Mouse (Mus musculus): ENCODE results near the gene E330034G19Rik.
"Not testable (repeated sequence)": the region's sequence is repeated elsewhere in the genome, so short reads cannot be mapped to it uniquely, and the experiment has no call there.

Gene E330034G19Rik

DNA sequence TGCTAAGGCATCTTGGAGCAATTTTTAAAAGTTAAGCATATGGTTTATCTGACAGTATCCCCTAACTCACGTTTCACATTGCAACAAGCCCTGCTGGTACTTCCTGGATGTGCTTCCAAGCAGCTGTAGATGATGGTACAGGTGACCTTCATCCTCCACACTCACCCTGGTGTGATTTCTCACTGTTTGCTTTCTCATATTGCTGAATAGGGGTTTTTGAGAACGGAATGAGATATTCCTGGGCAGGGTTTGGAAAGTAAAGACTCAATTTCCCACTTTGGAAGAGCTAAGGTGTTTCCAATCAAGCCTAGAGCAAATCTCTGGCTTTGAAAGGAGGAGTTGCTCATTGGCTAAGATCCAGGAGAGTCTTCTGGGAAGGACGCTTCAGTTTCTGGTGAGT, at the start of gene E330034G19Rik:
Gene E330034G19Rik, plus strand, starts transcription at position 301 of the 400 bp plus-strand sequence.
- DNase-seq (ENCODE audit: low spot score in 2 of 2) = no peak

DNA sequence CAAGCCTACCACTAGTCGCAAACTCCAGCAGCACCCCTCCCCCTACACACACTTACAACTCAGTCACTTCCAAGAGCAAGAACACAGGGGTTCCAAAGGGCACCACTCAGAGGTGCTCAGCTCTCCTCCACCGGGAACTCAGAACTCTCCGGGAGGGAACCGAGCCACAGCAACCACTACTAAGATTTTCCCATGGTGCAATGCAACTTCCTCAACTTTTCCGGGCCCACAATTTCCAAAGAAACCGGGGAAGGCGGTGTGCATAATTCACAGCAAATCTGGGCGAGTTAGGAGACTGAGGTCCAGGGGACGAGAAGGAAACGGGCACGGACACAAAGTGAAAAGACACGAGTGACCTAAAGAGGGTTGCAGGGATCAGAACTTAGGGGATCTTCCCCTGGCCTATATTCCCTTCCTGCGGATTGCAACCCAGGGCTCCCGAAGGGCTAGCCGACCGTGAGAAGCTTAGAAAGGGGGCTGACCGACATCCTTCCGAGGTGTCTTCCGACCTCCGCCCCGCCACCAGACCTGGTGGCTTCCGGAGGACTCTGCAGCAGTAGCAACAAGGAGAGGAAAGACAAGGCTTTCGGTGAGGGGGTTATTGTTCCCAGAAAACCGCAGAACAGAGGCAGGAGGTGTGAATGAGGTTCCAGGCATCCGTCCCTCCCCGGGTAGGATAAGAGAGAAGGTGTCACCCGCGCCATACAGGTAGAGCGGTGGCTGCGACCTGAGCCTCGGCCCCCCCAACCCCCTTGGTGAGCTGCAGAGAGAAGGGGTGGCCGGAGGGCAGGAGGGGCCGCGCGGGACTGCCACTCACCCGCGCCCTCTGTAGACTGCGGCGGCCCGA, 48.5 kb upstream of the E330034G19Rik start:
- DNase-seq (ENCODE audit: low spot score in 2 of 2) = no peak

DNA sequence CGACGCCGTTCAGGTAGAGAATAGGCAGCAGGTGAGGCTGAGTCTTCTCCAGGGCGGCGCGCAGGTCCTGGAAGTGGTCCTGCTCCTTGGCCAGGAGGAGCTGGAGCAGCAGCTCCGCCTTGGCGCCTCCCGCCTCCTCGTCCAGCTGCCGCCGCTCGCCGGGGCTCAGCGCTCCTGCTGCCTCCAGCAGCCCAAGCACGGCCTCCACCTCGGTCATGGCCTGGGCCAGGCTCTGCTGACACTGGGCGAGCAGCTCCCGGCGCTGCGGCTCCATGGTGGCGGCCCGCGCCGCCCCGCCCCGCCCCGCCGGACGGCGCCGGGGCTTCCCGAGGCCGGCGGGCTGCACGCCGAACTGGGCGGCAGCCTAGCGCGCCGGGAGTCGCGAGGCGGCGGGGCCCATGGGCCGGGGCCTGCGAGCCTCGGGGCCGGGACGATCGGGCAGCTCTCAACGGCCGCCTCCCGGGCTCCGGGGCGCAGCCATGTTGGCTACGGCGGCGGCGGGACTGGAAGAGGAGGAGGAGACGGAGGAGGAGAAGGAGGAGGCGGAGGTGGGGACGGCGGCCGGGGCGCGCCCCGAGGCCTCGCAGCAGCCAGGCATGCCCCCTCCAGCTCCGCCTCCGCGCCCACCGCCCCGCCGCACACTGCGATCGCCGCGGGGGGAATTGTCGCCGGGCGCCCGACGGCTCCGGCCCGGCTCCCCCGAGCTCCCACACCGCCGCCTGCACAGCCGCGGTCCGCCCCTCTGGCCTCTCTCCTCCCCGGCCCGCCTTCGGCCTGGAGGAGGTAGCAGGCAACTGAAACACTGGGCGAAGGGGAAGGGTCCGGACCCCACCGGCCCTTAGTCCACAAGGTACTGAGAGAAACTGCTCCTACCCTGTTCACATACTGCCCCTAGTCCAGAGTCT, 47.6 kb upstream of the E330034G19Rik start, which contains the start of gene Dlg5:
Gene Dlg5, minus strand, starts transcription at position 744 of the 905 bp plus-strand sequence.
- peak; percentile 65 to 72 for DNase-seq (ENCODE audit: low spot score in 2 of 2)

DNA sequence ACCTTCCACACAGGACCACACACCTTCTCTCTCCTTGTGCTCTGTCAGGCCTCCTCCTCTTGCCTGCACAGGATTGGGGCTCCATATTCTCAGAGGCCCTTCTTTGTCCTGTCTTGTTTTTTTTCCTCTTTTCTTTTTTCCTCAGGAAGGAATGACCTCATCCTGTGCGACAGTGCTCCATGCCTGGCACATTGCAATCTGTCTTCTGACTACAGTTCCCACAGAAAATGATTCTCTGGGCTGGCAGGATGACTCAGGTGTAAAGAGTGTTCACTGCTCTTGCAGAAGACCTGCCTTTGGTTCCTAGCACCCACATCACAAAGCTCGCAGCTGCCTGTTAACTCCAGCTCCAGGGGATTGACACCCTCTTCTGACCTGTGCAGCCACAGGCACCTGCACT, 43.1 kb upstream of the E330034G19Rik start:
- DNase-seq (ENCODE audit: low spot score in 2 of 2) = no peak

DNA sequence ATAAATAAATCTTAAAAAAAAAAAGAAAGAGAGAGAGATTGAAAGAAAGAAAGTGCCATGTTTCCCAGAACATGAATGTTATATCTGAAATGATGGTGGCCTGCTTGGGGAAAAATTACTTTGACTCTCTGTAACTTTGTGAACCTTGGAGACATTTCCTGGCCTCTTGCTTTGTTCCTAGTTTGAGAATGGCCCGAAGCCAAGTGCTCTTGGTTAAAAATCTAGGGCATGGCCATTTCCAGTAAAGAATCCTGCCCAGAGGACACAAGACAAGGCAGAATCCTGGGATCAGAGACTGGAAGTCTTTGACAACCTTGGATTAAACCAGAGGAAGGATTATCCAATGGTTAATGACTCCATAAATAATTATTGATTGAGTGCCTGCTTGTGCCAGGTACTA, 41.7 kb upstream of the E330034G19Rik start:
- DNase-seq (ENCODE audit: low spot score in 2 of 2) = no peak

DNA sequence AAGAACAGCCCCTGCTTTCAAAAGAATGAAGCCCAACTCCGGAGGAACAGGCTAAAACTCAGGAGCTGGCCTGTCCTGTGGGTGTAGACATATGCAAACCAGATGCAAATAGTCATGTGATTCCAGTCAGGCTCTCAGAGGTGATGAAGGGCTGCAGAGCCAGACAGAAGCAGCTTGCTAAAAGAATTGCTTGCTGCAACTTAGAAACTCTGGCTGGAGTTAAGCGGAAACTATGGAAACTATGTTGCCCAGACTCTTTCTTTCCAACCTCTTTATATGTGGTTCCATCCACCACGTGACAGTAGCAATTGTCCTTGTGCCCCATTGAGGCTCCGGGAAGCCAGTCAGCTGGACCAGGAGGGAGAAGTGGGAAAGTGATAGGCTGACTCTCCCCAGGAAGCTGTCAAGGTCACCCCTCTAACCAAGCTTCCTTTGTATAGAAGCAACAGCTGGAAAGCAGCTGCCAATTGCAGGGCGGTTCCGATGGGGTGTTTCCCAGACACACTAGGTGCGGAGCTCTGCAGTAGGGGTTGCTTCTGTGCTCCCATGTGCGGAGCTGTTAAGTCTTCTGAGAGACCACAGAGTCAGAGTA, 39.3 kb upstream of the E330034G19Rik start:
- DNase-seq (ENCODE audit: low spot score in 2 of 2) = peak in 1 of 2 experiments; percentile 57

DNA sequence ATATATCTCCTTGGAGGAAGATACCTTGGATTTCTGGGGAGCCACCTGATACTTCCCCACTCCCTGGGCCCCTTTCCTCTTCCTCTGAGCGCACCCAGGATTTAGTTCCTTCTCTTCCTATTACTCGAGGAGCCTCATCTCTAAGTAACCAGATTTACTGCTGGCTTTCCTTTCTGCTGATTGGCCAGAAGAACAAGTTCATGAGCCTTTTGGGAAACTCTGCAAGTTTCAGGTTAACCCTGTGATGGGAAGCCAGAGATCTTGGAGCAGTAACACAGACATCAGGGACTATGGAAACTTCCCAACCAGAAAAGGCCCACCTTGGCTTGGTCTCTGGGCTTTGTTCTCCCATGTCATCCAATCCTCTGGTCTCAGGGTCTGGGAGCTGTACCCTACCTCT, 37.1 kb upstream of the E330034G19Rik start:
- DNase-seq (ENCODE audit: low spot score in 2 of 2) = no peak

DNA sequence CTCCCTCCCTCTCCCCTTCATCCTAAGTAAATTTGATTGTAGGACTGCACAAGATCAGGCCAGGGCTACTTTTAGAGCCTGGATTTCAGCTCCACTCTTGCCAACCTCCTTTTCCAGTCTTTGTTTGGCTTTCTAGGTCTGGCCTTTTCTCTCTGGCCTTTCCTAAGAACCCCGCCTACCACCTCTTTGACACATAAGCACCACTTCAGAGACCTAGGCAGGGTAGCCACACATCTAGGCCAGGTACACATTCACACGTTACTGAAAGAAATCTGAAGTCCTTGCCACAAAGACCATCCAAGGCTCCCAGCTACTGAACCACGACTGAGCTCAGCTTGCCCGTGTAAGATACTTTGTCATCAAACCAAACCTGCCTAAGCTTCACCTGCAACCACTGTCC, 32.6 kb upstream of the E330034G19Rik start:
- DNase-seq (ENCODE audit: low spot score in 2 of 2) = no peak

DNA sequence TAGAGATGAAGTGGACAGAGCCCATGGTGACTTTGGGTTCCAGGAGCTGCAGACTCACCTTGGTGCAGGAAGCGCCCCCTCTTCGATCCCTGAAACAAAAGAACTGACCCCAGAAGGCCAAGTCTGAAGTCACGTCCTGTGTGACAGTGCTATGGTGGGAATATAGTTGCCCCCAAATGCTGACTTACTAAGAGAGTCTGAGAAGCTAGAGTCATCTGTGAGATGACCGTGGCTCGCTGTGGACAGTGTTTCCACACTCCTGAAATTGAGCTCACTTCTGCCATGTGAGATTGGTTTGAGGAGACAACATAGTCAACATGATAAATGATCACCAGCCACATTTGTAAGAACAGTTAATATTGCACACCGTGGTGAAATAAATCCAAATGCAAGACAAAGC, 30.6 kb upstream of the E330034G19Rik start:
- DNase-seq (ENCODE audit: low spot score in 2 of 2) = no peak

DNA sequence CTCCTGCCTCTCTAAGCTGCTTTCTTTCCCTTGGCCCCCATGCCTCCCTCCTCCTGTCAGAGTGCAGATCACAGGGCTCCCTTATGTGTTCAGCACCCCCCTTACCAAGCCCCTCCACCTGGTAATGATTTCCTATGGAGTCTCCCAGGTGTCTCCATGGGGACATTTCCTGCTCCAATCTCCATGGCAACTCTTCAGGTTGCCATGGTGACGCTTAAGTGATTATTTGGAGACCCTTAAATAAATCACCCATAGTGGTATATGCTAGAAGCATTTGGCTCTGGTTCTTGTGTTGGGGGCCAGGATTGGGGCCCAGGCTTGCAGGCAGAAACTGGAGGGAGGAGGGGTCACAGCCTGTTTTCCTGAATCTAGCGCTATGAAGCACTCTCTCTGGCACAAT, 30.1 kb upstream of the E330034G19Rik start:
- no peak for DNase-seq (ENCODE audit: low spot score in 2 of 2)

DNA sequence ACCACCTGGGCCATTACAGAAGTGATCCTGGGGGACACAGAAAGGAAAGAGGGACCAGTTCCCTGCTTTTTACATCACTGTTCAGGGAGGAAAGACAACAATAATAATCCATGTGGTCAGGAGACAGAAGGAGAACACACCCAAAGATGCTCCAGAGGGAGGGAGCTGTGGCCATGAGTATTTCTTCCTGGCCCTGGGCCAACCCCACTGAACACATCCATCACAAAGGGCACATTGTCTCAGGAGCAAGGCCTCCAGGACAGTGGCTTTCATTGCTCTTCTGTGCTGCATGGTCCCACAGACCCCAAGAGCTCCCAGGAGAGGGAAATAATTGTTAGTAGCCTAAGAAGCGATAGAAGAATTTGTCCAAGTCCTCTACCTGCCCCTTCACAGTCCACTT, 23.4 kb upstream of the E330034G19Rik start:
- DNase-seq (ENCODE audit: low spot score in 2 of 2) = no peak

DNA sequence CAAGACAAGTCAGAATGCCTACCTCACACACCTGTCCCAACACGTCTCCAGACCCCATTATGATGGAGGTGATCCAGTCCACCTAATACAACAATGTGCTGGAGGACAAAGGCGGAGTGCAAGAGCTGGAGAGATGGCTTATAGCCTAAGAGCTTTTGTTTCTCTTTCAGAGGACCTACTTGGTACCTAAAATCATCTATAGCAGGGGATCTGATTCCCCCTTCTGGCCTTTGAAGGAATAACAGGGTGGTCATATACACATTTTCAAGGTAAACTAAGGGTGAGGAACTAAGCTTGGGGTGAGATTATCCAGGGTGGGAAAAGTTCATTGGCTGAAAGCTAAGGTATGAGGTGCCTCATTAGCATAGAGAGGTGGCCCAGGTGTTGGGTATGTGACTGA, 19.4 kb upstream of the E330034G19Rik start:
- no peak for DNase-seq (ENCODE audit: low spot score in 2 of 2)

DNA sequence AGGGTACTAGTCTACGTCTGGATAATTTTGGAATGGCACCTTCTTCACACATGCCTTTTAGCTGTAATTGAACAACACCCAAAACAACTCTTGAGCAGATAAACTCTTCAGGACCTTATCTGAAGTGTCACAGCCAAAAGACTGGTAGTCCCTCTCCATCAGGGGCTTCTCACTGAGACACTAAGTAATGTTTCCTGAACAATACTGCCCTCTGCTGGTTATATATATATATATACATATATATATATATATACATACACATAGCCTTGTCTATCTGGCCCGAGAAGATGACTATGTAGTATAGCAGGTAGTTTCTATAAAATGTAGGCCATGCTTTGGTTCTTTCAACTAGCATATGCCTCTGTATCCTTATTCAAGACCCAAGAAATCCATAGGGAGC, 17.5 kb upstream of the E330034G19Rik start:
- DNase-seq (ENCODE audit: low spot score in 2 of 2) = no peak

DNA sequence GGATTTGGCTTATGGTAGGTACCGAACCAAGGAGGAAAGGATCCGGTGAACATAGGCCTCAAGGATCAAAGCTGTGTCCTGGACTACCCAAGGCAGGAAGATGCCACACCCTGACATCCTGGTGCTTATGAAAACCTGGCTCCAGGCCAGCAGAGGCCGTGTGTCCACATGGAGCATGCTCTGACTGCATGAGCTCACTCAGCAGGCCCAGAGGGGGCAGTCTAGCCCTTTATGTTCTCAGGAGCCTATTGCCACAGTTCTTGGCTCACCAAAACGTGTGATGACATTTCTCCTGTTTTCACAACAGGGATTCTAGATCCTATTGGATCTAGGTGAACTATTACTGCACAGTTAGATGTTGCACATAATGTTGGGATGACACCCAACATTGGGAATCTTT, 11.7 kb upstream of the E330034G19Rik start:
- DNase-seq (ENCODE audit: low spot score in 2 of 2) = no peak

DNA sequence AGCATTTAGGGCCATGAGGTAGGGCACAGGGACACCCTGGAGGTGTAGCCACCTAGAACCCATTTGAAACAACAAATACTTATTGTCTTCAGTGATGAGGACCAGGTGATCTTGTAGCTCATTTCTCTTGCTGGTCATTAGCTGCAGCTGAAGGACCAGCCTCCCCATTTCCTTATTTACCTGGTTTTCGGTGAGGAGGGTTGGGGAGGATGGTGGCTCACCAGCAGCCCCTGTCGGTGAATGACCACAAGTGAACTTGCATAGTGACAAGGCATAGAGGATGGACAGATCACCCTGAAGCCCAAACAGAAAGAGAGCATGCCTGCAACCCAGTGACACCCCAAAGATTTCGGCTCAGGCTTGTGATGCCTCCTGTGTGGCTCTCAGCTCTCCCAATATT, 10.7 kb upstream of the E330034G19Rik start:
- no peak for DNase-seq (ENCODE audit: low spot score in 2 of 2)

DNA sequence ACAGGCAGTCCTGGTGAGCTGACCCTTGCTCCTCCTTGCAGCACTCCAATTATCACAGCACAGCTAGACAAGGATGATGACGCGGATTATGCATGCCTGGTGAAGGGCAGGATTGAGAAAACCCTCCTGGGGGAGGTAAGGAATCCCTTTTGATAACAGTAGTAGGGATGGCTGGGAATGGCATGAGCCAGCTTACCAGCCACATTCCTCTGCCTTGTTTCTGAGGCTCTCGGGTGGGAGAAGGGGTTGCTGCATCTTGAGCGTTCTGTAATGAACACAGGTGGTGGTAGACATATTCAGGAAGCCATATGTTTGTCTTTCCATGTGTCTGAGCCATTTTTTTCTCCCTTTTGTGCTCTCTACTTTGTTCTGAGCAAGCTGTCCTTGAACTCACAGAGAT, 6.9 kb upstream of the E330034G19Rik start:
- DNase-seq (ENCODE audit: low spot score in 2 of 2) = no peak

DNA sequence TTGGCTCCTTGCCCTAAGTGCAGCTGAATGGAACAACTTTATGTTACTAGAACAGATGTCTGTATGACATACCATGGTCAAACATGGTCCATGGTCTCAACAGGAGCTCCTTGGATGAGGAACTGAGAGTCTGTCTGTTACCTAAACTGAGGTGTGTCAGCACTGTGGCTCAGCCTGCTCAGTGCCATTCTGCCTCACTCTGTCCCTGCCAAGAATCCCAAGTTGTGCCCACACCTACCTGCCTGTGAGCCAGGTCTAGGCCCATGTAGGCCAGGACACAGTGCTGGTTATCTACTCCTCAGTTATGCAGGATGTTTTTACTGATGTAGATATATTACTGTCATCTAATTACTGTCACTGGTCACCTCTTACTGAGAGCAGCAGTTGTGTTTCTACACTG, 2.3 kb upstream of the E330034G19Rik start:
- DNase-seq (ENCODE audit: low spot score in 2 of 2) = no peak

DNA sequence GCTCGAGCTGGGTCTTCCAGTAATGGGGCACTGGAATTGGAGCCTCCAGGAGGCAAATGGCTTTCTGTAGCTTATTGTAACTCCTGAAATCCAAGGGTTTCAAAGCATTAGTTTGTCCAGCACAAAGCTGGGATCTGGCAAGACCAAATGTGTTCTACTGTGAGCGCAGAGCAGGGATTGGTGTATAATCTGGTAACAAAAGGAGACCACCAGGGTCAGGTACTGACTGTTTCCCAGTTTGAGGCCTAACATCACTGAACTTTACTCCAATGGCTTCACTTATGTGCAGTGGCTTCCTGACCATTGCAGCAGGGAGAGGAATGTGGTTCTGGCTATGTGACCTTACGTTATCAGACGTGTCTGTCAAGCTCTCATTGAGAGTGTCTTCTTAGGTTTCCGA, 617 bp downstream of the E330034G19Rik start:
- no peak for DNase-seq (ENCODE audit: low spot score in 2 of 2)

DNA sequence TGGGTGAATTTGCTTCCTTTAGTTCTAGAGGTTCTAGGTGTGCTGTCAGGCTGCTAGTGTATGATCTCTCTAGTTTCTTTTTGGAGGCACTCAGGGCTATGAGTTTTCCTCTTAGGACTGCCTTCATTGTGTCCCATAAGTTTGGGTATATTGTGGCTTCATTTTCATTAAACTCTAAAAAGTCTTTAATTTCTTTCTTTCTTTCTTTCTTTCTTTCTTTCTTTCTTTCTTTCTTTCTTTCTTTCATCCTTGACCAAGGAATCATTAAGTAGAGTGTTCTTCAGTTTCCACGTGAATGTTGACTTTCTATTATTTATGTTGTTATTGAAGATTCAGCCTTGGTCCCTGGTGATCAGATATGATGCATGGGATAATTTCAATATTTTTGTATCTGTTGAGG, 9.1 kb downstream of the E330034G19Rik start:
- not testable (repeated sequence) for DNase-seq (ENCODE audit: low spot score in 2 of 2)

DNA sequence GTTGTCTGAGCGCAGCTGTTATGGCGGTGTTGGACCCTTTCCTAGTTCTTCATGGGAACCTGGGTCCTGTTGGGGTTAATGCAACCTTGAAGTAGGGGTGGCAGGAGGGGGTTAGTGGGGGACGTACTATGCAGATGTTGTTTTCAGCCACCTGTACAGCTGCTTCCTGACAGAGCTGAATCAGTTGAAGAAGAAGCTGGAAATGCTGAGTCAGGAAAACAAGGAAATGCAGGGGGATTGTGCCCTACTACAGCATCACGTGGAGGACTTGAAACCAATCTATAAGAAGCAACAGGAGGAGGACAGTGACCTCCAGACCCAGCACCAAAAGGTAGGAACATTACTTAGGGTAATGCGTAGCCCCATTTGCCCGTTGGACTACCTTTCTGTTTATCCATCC, 13.7 kb downstream of the E330034G19Rik start:
- no peak for DNase-seq (ENCODE audit: low spot score in 2 of 2)

DNA sequence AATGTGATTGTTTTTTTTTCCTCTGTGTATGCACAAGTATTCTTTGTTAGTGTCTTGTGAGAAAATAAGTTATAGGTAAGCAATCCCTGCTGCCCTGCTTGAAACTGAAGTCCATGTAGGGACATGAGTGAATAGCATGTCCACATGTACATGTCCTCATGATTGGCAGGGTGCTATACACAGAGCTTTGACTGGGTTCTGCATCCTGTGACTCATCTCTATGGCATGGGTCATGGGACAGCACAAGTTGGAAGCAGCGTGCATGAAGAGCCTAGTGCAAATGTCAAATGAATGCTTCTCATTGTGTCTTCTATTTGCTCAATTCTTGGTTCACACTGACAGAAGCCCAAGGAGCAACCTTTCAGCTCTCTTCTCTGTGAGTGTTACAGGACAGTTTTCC, 14.1 kb downstream of the E330034G19Rik start:
- DNase-seq (ENCODE audit: low spot score in 2 of 2) = no peak

DNA sequence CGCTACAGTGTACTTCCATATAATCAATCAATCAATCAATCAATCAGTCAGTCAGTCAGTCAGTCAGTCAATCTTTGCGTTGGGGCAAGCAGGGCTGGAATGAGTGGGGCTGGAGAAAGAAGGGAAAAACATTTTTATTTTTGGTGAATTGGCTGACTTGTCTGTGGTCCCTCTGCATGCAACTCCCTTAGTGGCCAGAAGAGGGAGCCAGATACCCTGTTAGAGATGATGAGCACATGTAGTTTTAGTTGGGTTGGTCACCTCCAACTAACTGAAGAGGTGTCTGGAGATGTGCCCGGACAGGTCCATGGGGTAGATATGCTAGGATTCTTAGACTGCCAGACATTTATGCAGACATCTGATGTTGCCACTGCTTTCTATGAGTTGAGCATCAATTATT, 18.1 kb downstream of the E330034G19Rik start:
- peak; percentile 26 to 67 for DNase-seq (ENCODE audit: low spot score in 2 of 2)
